Mouse (Mus musculus): ENCODE measurements at regions not wholly inside any gene's neighbourhood (a gene's known extent, or its start where the extent isn't known, plus 50 kb on each side); places are given as distances from the start of the nearest gene placed in this dataset.

- no peak for TF ChIP-seq CTCF (IDR thresholded peaks at IDR 0.05; ENCODE audit: low read depth, low read length)
- no peak for TF ChIP-seq POLR2A (IDR thresholded peaks at IDR 0.05; ENCODE audit: borderline replicate concordance, low read depth, low read length)
Measured at GRCm38 (mm10) chr5:12639549-12639948, 256.4 kb downstream of the Sema3d start.

All from bone marrow macrophage, adult 2 months (primary cell).